Mouse (Mus musculus): ENCODE measurements around the gene Tmem217. TPM values are rescaled to one million over a fixed set of nuclear protein-coding genes. Genes with fewer than 3 reads are reported as not detected.
"Not testable (repeated sequence)": the region's sequence is repeated elsewhere in the genome, so short reads cannot be mapped to it uniquely, and the experiment has no call there.

Gene Tmem217
- polyA plus RNA-seq, 1 experiment from 2014 or later: 1.8 TPM

- Histone ChIP-seq H3K27ac (no peak overlapping the region), H3K4me1 (no peaks in the 10 kb centered on the region), H3K27me3 (no peaks in the 10 kb centered on the region), H3K9me3 (no peaks in the 10 kb centered on the region), H3K4me2 (replicated peaks) (no peak overlapping the region), H3K9ac (no peak overlapping the region), H3K4me3 (no peak overlapping the region), H3K36me3 (no peaks in the 10 kb centered on the region)
- 75% methylated on average over 8 of the region's 8 CpGs for WGBS
- ATAC-seq (ENCODE audit: insufficient number of reproducible peaks, insufficient read depth, low FRiP score, low TSS enrichment): no peak
Observed at GRCm38 (mm10) chr17:29519731-29520130, 32.5 kb downstream of the Tmem217 start.

- H3K4me2 ChIP-seq (replicated peaks); H3K9me3 ChIP-seq; H3K27me3 ChIP-seq; H3K36me3 ChIP-seq; ATAC-seq (ENCODE audit: insufficient number of reproducible peaks, insufficient read depth, low FRiP score, low TSS enrichment); H3K27ac ChIP-seq; H3K4me3 ChIP-seq; H3K4me1 ChIP-seq; H3K9ac ChIP-seq: not testable (repeated sequence)
- 93% methylated on average over 5 of the region's 5 CpGs for WGBS
Observed at GRCm38 (mm10) chr17:29518665-29519064, 33.5 kb downstream of the Tmem217 start.

- Histone ChIP-seq H3K4me3 (no peak overlapping the region), H3K4me2 (replicated peaks) (no peak overlapping the region; the same call in 1 of the 2 replicates), H3K4me1 (no peaks in the 10 kb centered on the region), H3K9ac (no peak overlapping the region), H3K9me3 (no peaks in the 10 kb centered on the region), H3K27me3 (no peaks in the 10 kb centered on the region), H3K36me3 (no peaks in the 10 kb centered on the region), H3K27ac (no peak overlapping the region)
- WGBS: 2% methylated on average over 11 of the region's 11 CpGs
- no peak for ATAC-seq (ENCODE audit: insufficient number of reproducible peaks, insufficient read depth, low FRiP score, low TSS enrichment)
Observed at GRCm38 (mm10) chr17:29514435-29514834, 37.8 kb downstream of the Tmem217 start.

GRCm38 (mm10) chr17:29513044-29513730 is 39.0 kb downstream of the Tmem217 start:
- Histone ChIP-seq H3K9ac (no peak overlapping the region), H3K4me2 (replicated peaks) (no peak overlapping the region), H3K9me3 (no peaks in the 10 kb centered on the region), H3K4me1 (no peaks in the 10 kb centered on the region), H3K36me3 (no peaks in the 10 kb centered on the region), H3K27ac (no peak overlapping the region), H3K4me3 (no peak overlapping the region), H3K27me3 (no peaks in the 10 kb centered on the region)
- WGBS: 32% methylated on average over 13 of the region's 13 CpGs
- no peak for ATAC-seq (ENCODE audit: insufficient number of reproducible peaks, insufficient read depth, low FRiP score, low TSS enrichment)

- no peak for ATAC-seq (ENCODE audit: insufficient number of reproducible peaks, insufficient read depth, low FRiP score, low TSS enrichment)
- no peaks in the 10 kb centered on the region for H3K36me3 ChIP-seq
- H3K27me3 ChIP-seq: no peaks in the 10 kb centered on the region
- H3K27ac ChIP-seq: no peak overlapping the region
- 58% methylated on average over 8 of the region's 8 CpGs for WGBS
- no peak overlapping the region for H3K4me3 ChIP-seq
- H3K9me3 ChIP-seq: no peaks in the 10 kb centered on the region
- no peaks in the 10 kb centered on the region for H3K4me1 ChIP-seq
- no peak overlapping the region for H3K4me2 ChIP-seq (replicated peaks)
- H3K9ac ChIP-seq: no peak overlapping the region
Observed at GRCm38 (mm10) chr17:29510691-29511090, 41.5 kb downstream of the Tmem217 start.

GRCm38 (mm10) chr17:29508927-29509608 is 43.1 kb downstream of the Tmem217 start:
- H3K9me3 ChIP-seq: no peaks in the 10 kb centered on the region
- H3K4me2 ChIP-seq (replicated peaks): no peak overlapping the region
- no peaks in the 10 kb centered on the region for H3K27me3 ChIP-seq
- H3K4me3 ChIP-seq: no peak overlapping the region
- H3K36me3 ChIP-seq: no peaks in the 10 kb centered on the region
- H3K27ac ChIP-seq: no peak overlapping the region
- WGBS: 70% methylated on average over 12 of the region's 12 CpGs
- ATAC-seq (ENCODE audit: insufficient number of reproducible peaks, insufficient read depth, low FRiP score, low TSS enrichment): no peak
- H3K9ac ChIP-seq: no peak overlapping the region
- no peaks in the 10 kb centered on the region for H3K4me1 ChIP-seq

- H3K4me3 ChIP-seq: no peak overlapping the region
- H3K36me3 ChIP-seq: no peaks in the 10 kb centered on the region
- WGBS: 76% methylated on average over 5 of the region's 5 CpGs
- 0 out of 2 replicates have a peak, but pooled peaks cover 5% of the 10 kb centered on the region for H3K27me3 ChIP-seq
- no peak overlapping the region for H3K27ac ChIP-seq
- no peaks in the 10 kb centered on the region for H3K4me1 ChIP-seq
- no peaks in the 10 kb centered on the region for H3K9me3 ChIP-seq
- ATAC-seq (ENCODE audit: insufficient number of reproducible peaks, insufficient read depth, low FRiP score, low TSS enrichment): no peak
- H3K9ac ChIP-seq: no peak overlapping the region
- no peak overlapping the region for H3K4me2 ChIP-seq (replicated peaks)
Observed at GRCm38 (mm10) chr17:29503700-29504099, 48.5 kb downstream of the Tmem217 start.

- Histone ChIP-seq H3K27me3 (0 out of 2 replicates have a peak, but pooled peaks cover 5% of the 10 kb centered on the region), H3K4me1 (no peaks in the 10 kb centered on the region), H3K9ac (no peak overlapping the region), H3K4me2 (replicated peaks) (peak overlapping the region; percentile 35), H3K27ac (no peak overlapping the region), H3K4me3 (no peak overlapping the region), H3K9me3 (no peaks in the 10 kb centered on the region), H3K36me3 (no peaks in the 10 kb centered on the region)
- 14% methylated on average over 32 of the region's 32 CpGs for WGBS
- no peak for ATAC-seq (ENCODE audit: insufficient number of reproducible peaks, insufficient read depth, low FRiP score, low TSS enrichment)
Observed at GRCm38 (mm10) chr17:29502669-29503665, 49.2 kb downstream of the Tmem217 start.

GRCm38 (mm10) chr17:29502005-29502668 is 50.0 kb downstream of the Tmem217 start:
- no peaks in the 10 kb centered on the region for H3K36me3 ChIP-seq
- no peak overlapping the region for H3K4me3 ChIP-seq
- 73% methylated on average over 7 of the region's 7 CpGs for WGBS
- no peak overlapping the region for H3K27ac ChIP-seq
- ATAC-seq (ENCODE audit: insufficient number of reproducible peaks, insufficient read depth, low FRiP score, low TSS enrichment): no peak
- H3K4me1 ChIP-seq: no peaks in the 10 kb centered on the region
- H3K27me3 ChIP-seq: 0 out of 2 replicates have a peak, but pooled peaks cover 5% of the 10 kb centered on the region
- no peak overlapping the region for H3K9ac ChIP-seq
- no peak overlapping the region for H3K4me2 ChIP-seq (replicated peaks)
- no peaks in the 10 kb centered on the region for H3K9me3 ChIP-seq

- no peak overlapping the region for H3K9ac ChIP-seq
- H3K4me3 ChIP-seq: no peak overlapping the region
- H3K27me3 ChIP-seq: 0 out of 2 replicates have a peak, but pooled peaks cover 5% of the 10 kb centered on the region
- 0 out of 2 replicates have a peak, but pooled peaks cover 4% of the 10 kb centered on the region for H3K36me3 ChIP-seq
- H3K27ac ChIP-seq: no peak overlapping the region
- H3K9me3 ChIP-seq: no peaks in the 10 kb centered on the region
- 81% methylated on average over 17 of the region's 17 CpGs for WGBS
- ATAC-seq (ENCODE audit: insufficient number of reproducible peaks, insufficient read depth, low FRiP score, low TSS enrichment): no peak
- no peak overlapping the region for H3K4me2 ChIP-seq (replicated peaks)
- no peaks in the 10 kb centered on the region for H3K4me1 ChIP-seq
Observed at GRCm38 (mm10) chr17:29500802-29501469, 51.2 kb downstream of the Tmem217 start.
